ENCODE assay signal across 10 mouse cellular contexts in the genomic region with DNA sequence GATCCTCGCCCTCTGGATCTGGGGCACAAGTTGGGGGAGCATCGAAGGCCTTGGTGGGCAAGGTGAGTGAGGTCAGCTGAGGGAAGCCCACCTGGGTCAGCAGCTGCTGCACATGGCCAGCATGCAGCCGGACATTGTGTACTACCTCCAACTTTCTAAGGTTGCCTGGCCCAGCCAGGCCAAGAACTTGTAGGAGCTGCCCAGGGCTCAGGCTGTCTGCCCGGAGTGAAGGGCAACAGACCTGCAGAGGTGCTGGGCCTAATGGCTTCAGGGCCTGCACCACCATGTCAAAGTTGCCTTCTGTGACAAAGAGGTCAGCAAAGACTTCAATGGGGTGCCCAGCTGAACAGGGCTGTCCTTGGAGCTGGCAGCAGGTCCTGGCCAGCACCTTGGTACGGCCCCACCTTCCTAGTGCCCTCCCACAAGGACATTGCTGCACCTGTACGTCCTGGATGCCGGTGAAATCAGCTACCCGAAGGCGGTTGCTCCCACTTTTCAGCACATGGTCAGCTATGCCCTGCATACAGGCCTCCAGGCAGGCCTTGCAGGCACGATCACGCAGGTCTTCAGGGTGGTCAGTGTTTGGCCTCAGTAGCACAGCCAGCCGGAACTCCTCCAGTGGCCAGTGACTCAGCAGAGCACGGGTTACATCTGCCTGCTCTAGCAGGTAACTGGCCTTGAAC. TPM values are rescaled to one million over a fixed set of nuclear protein-coding genes. Genes with fewer than 3 reads are reported as not detected.
A peak's percentile ranks its signal among the peaks of the same experiment; 100 is the strongest.
DNase-seq lines count a peak whose midpoint lies in the region; ATAC-seq lines count a peak whose summit lies in the region.
"Had no signal": no experiment of that assay in that cellular context is flagged by ENCODE, and none has a peak within 500 bp of the region (broad histone marks: within the 10 kb centered on the region; RNA-seq: fewer than 3 reads in every experiment).

No protein-coding gene starts in this region.

- no peak overlapping the region for H3K4me3 ChIP-seq in hindbrain, embryonic 12.5 days
- no peak overlapping the region for H3K4me3 ChIP-seq in hindbrain, embryonic 10.5 days
- no peak overlapping the region for H3K4me3 ChIP-seq in forebrain, embryonic 16.5 days (replicated peaks; ENCODE audit: low read length)
- H3K4me3 ChIP-seq in hindbrain, embryonic 13.5 days, result no peak overlapping the region
- H3K4me3 ChIP-seq in liver, embryonic 12.5 days, result no peak overlapping the region
- H3K4me3 ChIP-seq: erythroblast, embryonic 14.5 days; liver, embryonic 13.5 days had no signal

- no peaks in the 10 kb centered on the region for H3K27me3 ChIP-seq in hindbrain, embryonic 12.5 days
- H3K27me3 ChIP-seq in hindbrain, embryonic 10.5 days (ENCODE audit: insufficient read depth, poor library complexity, severe bottlenecking), result no peaks in the 10 kb centered on the region
- H3K27me3 ChIP-seq in forebrain, embryonic 16.5 days (replicated peaks; ENCODE audit: control insufficient read depth, insufficient read depth, low read length), result no peaks in the 10 kb centered on the region
- no peaks in the 10 kb centered on the region for H3K27me3 ChIP-seq in hindbrain, embryonic 13.5 days
- no peaks in the 10 kb centered on the region for H3K27me3 ChIP-seq in liver, embryonic 12.5 days (replicated peaks)
- H3K27me3 ChIP-seq: liver, embryonic 13.5 days had no signal

- H3K36me3 ChIP-seq in hindbrain, embryonic 12.5 days, result peaks cover 22% of the 10 kb centered on the region
- peaks cover 51% of the 10 kb centered on the region for H3K36me3 ChIP-seq in hindbrain, embryonic 10.5 days
- H3K36me3 ChIP-seq in forebrain, embryonic 16.5 days (ENCODE audit: control insufficient read depth, insufficient read depth), result peaks cover 9% of the 10 kb centered on the region
- H3K36me3 ChIP-seq in hindbrain, embryonic 13.5 days, result peaks cover 50% of the 10 kb centered on the region
- H3K36me3 ChIP-seq in liver, embryonic 12.5 days, result peaks cover 36% of the 10 kb centered on the region

- no peak overlapping the region for H3K9ac ChIP-seq in hindbrain, embryonic 12.5 days
- H3K9ac ChIP-seq in forebrain, embryonic 16.5 days (replicated peaks; ENCODE audit: low read depth, low read length), result no peak overlapping the region
- no peak overlapping the region for H3K9ac ChIP-seq in hindbrain, embryonic 13.5 days
- H3K9ac ChIP-seq in liver, embryonic 12.5 days, result no peak overlapping the region
- H3K9ac ChIP-seq: liver, embryonic 13.5 days had no signal

- no peaks in the 10 kb centered on the region for H3K9me3 ChIP-seq in hindbrain, embryonic 12.5 days (replicated peaks)
- H3K9me3 ChIP-seq in hindbrain, embryonic 10.5 days, result no peaks in the 10 kb centered on the region
- H3K9me3 ChIP-seq in forebrain, embryonic 16.5 days (ENCODE audit: control insufficient read depth, low read length), result no peaks in the 10 kb centered on the region
- no peaks in the 10 kb centered on the region for H3K9me3 ChIP-seq in hindbrain, embryonic 13.5 days
- no peaks in the 10 kb centered on the region for H3K9me3 ChIP-seq in liver, embryonic 12.5 days (replicated peaks)
- H3K9me3 ChIP-seq: liver, embryonic 13.5 days had no signal

- no peak overlapping the region for H3K4me2 ChIP-seq in hindbrain, embryonic 12.5 days (replicated peaks)
- H3K4me2 ChIP-seq in forebrain, embryonic 16.5 days (ENCODE audit: low read length), result no peak overlapping the region
- H3K4me2 ChIP-seq in hindbrain, embryonic 13.5 days, result no peak overlapping the region
- H3K4me2 ChIP-seq in liver, embryonic 12.5 days, result no peak overlapping the region
- H3K4me2 ChIP-seq: liver, embryonic 13.5 days had no signal

- 85% methylated on average over 13 of the region's 13 CpGs for WGBS in hindbrain, embryonic 12.5 days
- 92% methylated on average over 13 of the region's 13 CpGs for WGBS in hindbrain, embryonic 10.5 days
- WGBS in forebrain, embryonic 16.5 days, result 92% methylated on average over 13 of the region's 13 CpGs
- WGBS in hindbrain, embryonic 13.5 days, result 95% methylated on average over 13 of the region's 13 CpGs
- 78% methylated on average over 13 of the region's 13 CpGs for WGBS in liver, embryonic 12.5 days (ENCODE audit: insufficient replicate concordance)

- peak; percentile 21; the same call in 1 of the 2 replicates for ATAC-seq in hindbrain, embryonic 12.5 days (ENCODE audit: low FRiP score)
- ATAC-seq in forebrain, embryonic 16.5 days, result 0 out of 2 replicates have a peak, but pooled peaks have one; percentile 8
- peak; percentile 53 for ATAC-seq in hindbrain, embryonic 13.5 days (ENCODE audit: low FRiP score)
- ATAC-seq in liver, embryonic 12.5 days, result peak; percentile 35; the same call in 1 of the 2 replicates

- no peaks in the 10 kb centered on the region for H3K4me1 ChIP-seq in hindbrain, embryonic 12.5 days
- H3K4me1 ChIP-seq in hindbrain, embryonic 10.5 days (replicated peaks), result no peaks in the 10 kb centered on the region
- no peaks in the 10 kb centered on the region for H3K4me1 ChIP-seq in forebrain, embryonic 16.5 days (replicated peaks; ENCODE audit: control insufficient read depth, insufficient read depth, low read length)
- H3K4me1 ChIP-seq in hindbrain, embryonic 13.5 days (replicated peaks), result no peaks in the 10 kb centered on the region
- no peaks in the 10 kb centered on the region for H3K4me1 ChIP-seq in liver, embryonic 12.5 days

- DNase-seq in hindbrain, embryonic 10.5 days (ENCODE audit: low spot score), result no peak
- DNase-seq in urinary bladder, postnatal 36 days (ENCODE audit: low spot score in 2 of 2), result no peak
- no peak for DNase-seq in ovary, postnatal 36 days (ENCODE audit: low spot score)
- DNase-seq in B cell, adult 2 months, result no peak
- DNase-seq: liver, embryonic 13.5 days had no signal

- no peak overlapping the region for H3K27ac ChIP-seq in hindbrain, embryonic 12.5 days
- H3K27ac ChIP-seq in hindbrain, embryonic 10.5 days, result no peak overlapping the region
- H3K27ac ChIP-seq in forebrain, embryonic 16.5 days (ENCODE audit: low read length), result no peak overlapping the region
- no peak overlapping the region for H3K27ac ChIP-seq in hindbrain, embryonic 13.5 days
- no peak overlapping the region for H3K27ac ChIP-seq in liver, embryonic 12.5 days
- H3K27ac ChIP-seq: liver, embryonic 13.5 days had no signal

RNA-seq across cellular contexts. Expression of a gene that starts 0.5 kb away (rescaled TPM):
- not detected in 2 replicates for polyA plus RNA-seq in hindbrain, embryonic 12.5 days (2016; fragmentation: Nextera tagmentation; extraction: Ambion mirVana)
- polyA plus RNA-seq in hindbrain, embryonic 10.5 days (2016; fragmentation: Nextera tagmentation; extraction: Ambion mirVana), result not detected in 2 replicates
- polyA plus RNA-seq in forebrain, embryonic 16.5 days (2015; fragmentation: Nextera tagmentation; extraction: Ambion mirVana), result not detected in 2 replicates
- not detected in 2 replicates for polyA plus RNA-seq in hindbrain, embryonic 13.5 days (2015; fragmentation: Nextera tagmentation; extraction: Ambion mirVana)
- polyA plus RNA-seq in liver, embryonic 12.5 days (2016; fragmentation: Nextera tagmentation; extraction: Ambion mirVana), result not detected in 2 replicates
- polyA plus RNA-seq: erythroblast, embryonic 14.5 days; liver, embryonic 13.5 days had no signal

RNA-seq across cellular contexts. Expression of a gene that starts 13.2 kb away (rescaled TPM):
- 57.9 and 64.7 TPM in 2 replicates for polyA plus RNA-seq in hindbrain, embryonic 12.5 days (2016; fragmentation: Nextera tagmentation; extraction: Ambion mirVana)
- 46.2 and 53.9 TPM in 2 replicates for polyA plus RNA-seq in hindbrain, embryonic 10.5 days (2016; fragmentation: Nextera tagmentation; extraction: Ambion mirVana)
- 47.2 and 51.4 TPM in 2 replicates for polyA plus RNA-seq in forebrain, embryonic 16.5 days (2015; fragmentation: Nextera tagmentation; extraction: Ambion mirVana)
- polyA plus RNA-seq in hindbrain, embryonic 13.5 days (2015; fragmentation: Nextera tagmentation; extraction: Ambion mirVana), result 50.7 and 50.9 TPM in 2 replicates
- 31.4 and 33.8 TPM in 2 replicates for polyA plus RNA-seq in liver, embryonic 12.5 days (2016; fragmentation: Nextera tagmentation; extraction: Ambion mirVana)

RNA-seq across cellular contexts. Expression of a gene that starts 13.2 kb away (rescaled TPM):
- 213 and 222 TPM in 2 replicates for polyA plus RNA-seq in hindbrain, embryonic 12.5 days (2016; fragmentation: Nextera tagmentation; extraction: Ambion mirVana)
- 221 and 266 TPM in 2 replicates for polyA plus RNA-seq in hindbrain, embryonic 10.5 days (2016; fragmentation: Nextera tagmentation; extraction: Ambion mirVana)
- 235 and 237 TPM in 2 replicates for polyA plus RNA-seq in forebrain, embryonic 16.5 days (2015; fragmentation: Nextera tagmentation; extraction: Ambion mirVana)
- 202 and 213 TPM in 2 replicates for polyA plus RNA-seq in hindbrain, embryonic 13.5 days (2015; fragmentation: Nextera tagmentation; extraction: Ambion mirVana)
- polyA plus RNA-seq in liver, embryonic 12.5 days (2016; fragmentation: Nextera tagmentation; extraction: Ambion mirVana), result 192 and 194 TPM in 2 replicates

RNA-seq across cellular contexts. Expression of a gene that starts 27.3 kb away (rescaled TPM):
- polyA plus RNA-seq in hindbrain, embryonic 12.5 days (2016; fragmentation: Nextera tagmentation; extraction: Ambion mirVana), result 5.0 and 5.9 TPM in 2 replicates
- 4.1 and 4.9 TPM in 2 replicates for polyA plus RNA-seq in hindbrain, embryonic 10.5 days (2016; fragmentation: Nextera tagmentation; extraction: Ambion mirVana)
- 6.5 and 8.0 TPM in 2 replicates for polyA plus RNA-seq in forebrain, embryonic 16.5 days (2015; fragmentation: Nextera tagmentation; extraction: Ambion mirVana)
- 5.8 and 6.5 TPM in 2 replicates for polyA plus RNA-seq in hindbrain, embryonic 13.5 days (2015; fragmentation: Nextera tagmentation; extraction: Ambion mirVana)
- 0.81 and 1.3 TPM in 2 replicates for polyA plus RNA-seq in liver, embryonic 12.5 days (2016; fragmentation: Nextera tagmentation; extraction: Ambion mirVana)
- polyA plus RNA-seq: erythroblast, embryonic 14.5 days had no signal

RNA-seq across cellular contexts. Expression of a gene that starts 36.2 kb away (rescaled TPM):
- 86.1 and 97.6 TPM in 2 replicates for polyA plus RNA-seq in hindbrain, embryonic 12.5 days (2016; fragmentation: Nextera tagmentation; extraction: Ambion mirVana)
- polyA plus RNA-seq in hindbrain, embryonic 10.5 days (2016; fragmentation: Nextera tagmentation; extraction: Ambion mirVana), result 94.6 and 115 TPM in 2 replicates
- 98.8 and 112 TPM in 2 replicates for polyA plus RNA-seq in forebrain, embryonic 16.5 days (2015; fragmentation: Nextera tagmentation; extraction: Ambion mirVana)
- polyA plus RNA-seq in hindbrain, embryonic 13.5 days (2015; fragmentation: Nextera tagmentation; extraction: Ambion mirVana), result 109 TPM in 2 replicates
- polyA plus RNA-seq in liver, embryonic 12.5 days (2016; fragmentation: Nextera tagmentation; extraction: Ambion mirVana), result 114 and 117 TPM in 2 replicates
